Mouse (Mus musculus) mesoderm, embryonic 11.5 days (tissue): ENCODE measurements around the gene Snf8.
A peak's percentile ranks its signal among the peaks of the same experiment; 100 is the strongest.

ENCODE experiments used
- DNase-seq: peaks from one replicate; pipeline ENCODE4 v3.0.0-alpha.2; 2012; ENCODE audit warnings: low read depth, low spot score

The Snf8 gene

DNA sequence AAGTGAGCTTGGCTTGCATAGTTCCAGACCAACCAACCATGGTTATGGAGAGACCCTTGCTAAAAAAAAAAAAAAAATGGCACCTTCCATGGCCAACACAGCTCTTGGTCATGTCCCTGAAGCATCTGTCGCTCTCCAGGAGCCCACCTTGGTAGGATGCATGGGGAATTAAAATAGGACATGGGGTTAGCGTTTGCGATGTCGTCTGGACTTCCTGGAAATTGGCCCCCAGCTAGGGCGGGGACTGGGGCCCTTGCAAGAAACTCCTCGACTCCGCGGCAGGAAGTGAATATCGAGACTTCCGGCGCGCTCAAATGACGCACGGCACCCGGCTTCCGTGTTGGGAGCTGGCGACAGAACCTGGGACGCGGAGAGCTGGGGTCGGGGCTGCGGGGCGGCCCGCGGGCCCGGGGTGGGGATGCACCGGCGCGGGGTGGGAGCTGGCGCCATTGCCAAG lies at the start of gene Snf8:
Gene Snf8, plus strand, starts transcription at position 290 of the 457 bp plus-strand sequence.
- DNase-seq: peak; percentile 91

DNA sequence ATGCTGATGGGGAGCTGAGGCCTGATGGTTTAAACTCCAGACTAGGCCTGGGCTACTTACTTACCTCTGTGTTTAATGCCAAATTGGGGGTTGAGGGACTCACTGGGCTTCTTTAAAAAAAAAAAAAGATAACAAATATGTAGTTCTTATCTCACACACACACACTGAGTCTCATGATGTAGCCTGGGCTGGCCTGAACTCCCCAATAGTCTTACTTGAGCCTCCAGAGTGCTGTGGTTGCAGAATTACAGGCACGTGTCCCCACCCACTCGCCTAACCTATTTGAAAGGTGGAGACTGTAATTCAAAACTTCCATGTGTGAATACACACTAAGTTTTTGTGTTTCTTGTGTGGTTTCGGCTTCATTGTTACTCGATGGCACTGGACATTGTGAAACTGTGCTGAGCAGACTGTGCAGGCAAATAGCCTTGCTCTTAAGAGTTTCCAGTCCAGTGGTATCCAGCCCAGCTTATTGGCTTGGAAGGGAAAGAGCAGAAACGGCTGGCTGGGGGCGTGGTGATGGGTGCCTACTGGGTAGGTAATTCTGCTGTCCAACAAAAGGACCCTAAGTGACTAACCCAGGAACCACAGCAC lies 46.7 kb upstream of the Snf8 start:
- no peak for DNase-seq

DNA sequence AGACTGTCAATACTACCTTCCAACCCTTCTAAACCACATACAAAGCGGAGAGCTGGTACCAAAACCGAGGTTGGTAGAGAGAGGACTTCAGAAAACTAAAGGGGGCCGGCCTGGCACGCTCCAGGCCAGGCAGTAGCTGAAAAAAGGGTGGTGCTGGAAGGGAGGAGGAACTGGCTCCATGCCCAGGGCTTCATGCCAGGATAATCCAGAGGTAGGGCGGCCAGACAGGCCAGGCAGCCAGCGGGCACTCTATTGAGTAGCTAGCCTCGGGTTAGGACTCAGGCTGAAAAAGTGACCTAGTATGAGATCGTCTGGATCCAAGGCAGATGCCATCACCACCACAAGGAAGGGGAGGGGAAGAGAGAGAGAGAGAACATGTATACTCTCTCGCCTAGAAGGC lies 46.2 kb upstream of the Snf8 start:
- no peak for DNase-seq

DNA sequence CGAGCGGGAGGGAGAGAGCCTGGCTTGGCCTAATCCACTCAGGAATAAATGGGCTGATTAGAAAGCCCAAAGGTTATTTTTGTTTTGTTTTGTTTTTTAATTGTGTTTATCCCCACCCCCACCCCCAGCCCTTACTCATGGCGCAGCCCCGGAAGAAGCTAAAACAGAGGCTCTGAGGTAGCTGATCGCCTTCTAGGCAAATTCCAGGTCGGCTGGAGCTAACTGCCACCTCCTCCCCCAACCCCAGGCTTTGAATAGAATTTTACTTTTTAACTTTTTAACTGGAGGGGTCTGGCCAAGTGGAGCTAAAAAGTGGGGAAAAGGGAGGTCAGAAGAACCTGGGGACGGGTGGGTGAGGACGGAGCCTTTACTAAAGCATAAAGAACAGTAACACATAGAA lies 44.8 kb upstream of the Snf8 start:
- DNase-seq: no peak

DNA sequence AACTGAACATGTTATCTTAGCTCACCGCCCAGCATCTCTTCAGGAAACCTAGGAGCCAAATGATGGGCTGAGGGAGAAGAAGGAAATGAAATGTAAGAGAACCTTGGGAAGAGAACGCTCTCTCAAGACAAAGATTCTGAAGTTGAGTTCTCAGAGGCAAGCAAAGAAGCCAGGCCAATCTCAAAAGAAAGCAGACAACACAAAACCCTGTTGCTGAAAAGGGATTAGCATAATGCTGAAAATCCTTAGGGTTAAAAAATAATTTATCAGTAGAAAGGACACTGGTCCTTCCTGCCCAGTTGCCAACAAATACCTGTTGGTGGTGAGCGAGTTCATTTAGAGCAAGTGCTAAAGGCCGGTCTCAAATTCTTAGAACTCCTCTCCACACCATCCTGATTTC lies 44.3 kb upstream of the Snf8 start:
- DNase-seq: no peak

DNA sequence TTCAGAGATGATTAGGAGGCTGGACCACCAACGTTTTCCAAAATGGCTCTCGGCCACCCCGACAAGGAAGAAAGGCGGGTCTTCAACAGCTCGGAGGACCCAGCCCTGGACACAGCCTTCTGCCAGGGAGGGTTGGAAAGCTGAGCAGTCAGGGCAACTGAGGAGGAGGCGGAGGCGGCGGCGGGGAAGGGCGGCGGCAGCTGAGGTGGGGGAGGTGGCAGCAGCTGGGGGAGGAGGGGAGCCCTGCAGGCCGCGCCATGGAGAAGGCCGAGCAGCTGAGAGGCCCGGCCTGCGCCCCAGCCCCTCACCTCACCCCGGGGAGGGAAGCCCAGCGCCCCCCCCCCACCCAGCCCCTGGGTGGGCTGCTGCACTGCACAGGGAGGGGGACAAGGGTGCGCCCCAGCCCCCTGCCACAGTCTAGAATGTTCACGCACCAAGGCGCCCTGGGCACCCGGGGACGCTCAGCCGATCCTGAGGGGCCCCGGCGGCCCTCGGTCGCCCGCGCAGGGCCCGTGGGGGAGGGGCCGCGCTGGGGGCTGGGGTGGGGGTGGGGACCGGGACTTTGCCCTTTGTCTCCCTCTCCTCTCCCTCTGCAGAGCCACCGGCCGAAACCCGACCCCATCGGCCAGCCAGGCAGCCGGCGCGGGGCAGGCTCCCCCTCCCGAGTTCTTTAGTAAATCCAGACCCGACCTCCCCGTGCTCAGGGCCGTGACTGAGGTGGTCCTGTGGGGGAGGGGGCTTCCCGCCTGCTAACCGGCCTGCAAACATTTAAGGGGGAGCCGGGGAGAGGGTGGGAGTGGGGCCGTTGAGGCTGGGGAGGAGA lies 43.6 kb upstream of the Snf8 start:
- DNase-seq: peak; percentile 90

DNA sequence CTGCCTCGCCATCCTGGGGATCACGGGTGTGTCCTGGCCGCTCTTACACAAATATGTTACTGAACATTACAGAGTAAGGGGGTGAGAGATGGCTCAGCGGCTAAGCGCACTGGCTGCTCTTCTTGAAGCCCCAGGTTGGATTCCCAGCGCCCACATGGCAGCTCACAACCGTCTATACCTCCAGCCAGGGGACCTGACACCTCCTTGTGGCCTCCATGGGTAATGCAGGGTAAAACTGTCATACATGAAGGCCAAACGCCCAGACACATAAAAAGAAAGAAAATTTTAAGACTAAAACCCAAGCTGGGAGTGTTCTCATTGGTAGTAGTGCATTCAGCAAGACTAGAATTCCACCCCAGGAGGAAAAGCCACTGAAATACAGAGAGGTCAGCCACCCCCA lies 40.5 kb upstream of the Snf8 start:
- DNase-seq: no peak

DNA sequence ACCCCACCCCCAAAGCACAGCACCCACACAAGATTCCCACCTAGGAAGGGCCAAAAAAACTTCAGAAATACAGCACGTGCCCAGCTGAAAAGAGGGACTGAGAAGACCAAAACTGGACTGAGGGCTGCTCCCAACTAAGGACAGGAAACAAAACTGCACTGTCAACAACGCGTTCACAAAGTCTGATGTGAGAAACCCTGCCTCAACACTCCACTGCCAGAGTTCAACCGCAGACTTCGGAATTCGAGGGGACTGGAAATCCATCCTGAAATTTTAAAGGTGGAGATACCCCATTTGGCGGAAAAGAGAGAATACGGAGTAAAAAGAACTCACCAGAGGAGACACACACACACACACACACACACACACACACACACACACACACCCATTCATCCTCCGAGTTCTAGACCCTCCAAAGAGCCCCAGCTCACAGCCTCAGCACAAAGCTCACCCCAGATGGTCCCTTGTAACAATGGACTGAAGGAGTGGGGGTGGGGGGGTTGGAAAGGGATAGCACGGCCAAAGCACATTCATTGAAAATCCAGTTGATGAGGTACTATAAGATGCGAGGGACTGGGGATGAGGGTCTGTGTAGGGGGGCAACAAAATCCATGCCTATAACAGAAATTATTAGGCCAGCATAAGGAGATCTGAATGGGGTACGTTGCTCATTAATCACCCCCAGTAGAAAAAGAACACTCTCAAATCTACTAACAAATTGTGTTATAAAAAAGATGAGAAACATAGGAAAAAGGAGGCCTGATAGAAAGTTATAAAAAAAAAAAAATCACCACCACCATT lies 31.4 kb upstream of the Snf8 start:
- no peak for DNase-seq

DNA sequence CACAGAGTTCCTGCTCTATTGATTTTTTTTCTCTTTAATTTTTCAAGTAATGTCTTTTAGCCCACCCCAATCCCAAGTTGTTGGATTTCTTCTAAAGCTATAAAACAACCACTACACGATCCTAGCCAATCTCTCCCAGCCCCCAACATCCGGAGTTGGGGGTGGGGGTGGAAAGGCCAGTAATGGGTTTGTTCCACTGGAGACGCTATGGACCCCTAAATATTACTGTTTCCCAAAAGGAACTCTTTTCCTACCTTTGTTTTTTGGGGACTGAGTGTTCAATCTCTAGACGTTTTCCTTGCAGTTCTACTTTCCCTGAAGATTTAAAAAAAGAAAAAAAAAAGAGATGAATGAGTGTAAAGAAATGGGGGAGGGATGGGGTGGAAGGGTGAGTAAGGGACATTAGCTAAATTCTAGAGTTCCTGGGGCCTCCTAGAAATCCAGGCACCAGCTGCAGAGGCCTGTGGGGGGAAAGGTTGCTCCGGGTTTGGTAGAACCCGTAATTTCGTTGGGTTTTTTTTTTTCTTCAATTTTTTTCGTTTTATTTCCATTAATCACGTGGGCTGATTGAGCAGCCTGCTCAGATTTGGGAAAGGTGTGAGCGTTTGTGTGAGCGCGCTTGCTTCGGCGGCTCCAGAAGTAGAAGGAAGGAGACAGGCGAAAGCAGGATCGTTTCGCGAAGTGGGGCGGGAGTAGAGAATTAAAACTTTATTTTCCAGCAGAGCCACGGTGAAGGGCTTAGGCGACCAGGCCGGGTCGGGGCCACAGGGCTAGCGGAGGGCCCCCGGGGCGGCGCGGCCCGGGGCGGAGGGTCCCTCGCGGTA lies 30.5 kb upstream of the Snf8 start:
- no peak for DNase-seq

DNA sequence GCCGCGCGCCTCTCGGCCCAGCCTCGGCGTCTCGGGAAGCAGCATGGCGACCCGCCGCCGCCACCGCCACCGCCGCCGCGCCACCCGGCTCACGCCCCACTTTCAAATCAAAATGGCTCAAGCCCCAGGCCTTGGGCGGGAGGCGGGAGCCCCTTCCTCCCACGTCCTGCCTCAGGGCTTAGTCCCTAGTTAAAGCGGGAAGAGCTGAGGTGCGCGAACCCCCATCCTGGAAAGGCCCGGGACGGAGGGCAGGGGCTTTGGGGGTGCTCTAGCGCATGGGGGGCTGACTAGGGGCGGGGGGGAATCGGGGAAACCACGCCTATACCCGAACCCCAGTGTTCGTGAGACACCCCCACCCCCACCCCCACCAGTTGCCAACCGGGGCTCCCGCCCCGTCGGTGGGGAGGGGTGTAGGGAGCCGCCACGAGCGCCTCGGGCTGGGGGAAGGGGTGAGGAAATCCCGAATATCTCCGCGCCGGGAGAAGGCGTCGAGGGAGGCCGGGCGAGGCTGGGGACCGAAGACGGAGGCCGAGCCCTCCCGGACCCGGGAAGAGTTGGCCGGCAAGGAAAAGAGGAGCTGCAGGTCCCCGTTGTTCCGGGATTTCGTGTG lies 29.8 kb upstream of the Snf8 start:
- DNase-seq: peak; percentile 37

DNA sequence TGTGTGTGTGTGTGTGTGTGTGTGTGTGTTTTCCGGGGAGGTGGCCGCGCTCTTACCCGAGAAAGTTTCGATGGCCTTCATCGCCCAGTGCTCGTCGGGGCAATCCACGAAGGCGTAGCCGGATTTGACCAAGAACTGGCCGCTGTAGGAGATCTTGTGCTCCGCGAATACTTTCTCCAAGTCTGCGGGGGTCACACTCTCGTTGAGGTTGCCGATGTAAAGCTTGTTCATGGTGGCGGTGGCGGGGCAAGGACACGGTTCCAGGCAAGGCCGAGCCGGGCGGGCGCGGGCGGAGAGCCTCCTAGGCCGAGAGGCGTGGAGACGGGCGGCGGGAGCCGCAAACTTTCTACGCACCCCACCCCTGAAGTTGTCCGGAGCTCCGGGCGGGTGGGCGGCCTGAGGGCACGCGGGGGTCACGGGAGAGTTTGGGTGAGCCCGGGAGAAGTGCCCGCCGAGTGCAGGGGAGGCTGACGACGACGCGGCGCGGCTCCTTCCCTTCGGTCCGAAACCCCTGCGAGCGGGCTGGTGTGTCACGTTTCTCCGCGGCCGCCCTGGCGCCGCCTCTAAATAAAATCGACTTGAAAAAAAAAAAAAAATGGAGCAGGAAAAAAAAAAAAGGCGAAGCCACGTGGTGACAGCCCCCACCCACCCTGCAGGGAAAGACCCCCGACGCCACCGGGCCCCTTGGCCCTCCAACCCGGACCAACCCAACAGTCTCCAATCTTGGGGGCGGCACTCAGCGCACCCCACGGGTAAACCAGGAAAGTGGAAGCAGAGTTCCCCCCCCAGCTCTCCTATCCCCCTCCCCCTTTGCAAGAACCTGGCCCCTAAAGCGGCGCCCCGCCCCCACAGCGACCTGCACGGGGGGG lies 29.0 kb upstream of the Snf8 start, which contains the start of gene Igf2bp1:
Gene Igf2bp1, minus strand, starts transcription at position 538 of the 869 bp plus-strand sequence.
- DNase-seq: peak; percentile 86

DNA sequence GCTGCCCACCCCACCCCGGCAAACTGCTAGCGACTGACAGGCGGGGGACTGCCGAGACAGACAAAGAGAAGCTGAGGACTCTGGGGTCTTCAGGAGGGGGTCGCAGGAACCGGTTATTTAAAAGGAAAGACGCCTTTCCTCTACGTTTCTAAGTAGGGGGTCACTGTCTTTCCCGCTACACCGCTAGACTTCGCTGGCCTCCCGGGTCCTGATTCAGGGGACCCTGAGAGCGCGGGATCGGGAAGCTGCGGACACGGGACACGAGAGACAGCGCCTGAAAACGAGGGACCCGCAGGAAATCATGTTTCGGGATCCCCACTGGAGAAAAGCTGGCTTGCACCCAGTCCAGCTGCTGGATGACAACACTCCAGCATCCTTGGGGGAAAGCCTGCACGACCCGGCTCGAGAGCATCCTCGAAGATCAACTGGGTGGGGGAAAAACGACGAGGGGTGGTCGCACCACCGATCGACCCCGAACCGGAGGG lies 28.3 kb upstream of the Snf8 start:
- peak; percentile 66 for DNase-seq

DNA sequence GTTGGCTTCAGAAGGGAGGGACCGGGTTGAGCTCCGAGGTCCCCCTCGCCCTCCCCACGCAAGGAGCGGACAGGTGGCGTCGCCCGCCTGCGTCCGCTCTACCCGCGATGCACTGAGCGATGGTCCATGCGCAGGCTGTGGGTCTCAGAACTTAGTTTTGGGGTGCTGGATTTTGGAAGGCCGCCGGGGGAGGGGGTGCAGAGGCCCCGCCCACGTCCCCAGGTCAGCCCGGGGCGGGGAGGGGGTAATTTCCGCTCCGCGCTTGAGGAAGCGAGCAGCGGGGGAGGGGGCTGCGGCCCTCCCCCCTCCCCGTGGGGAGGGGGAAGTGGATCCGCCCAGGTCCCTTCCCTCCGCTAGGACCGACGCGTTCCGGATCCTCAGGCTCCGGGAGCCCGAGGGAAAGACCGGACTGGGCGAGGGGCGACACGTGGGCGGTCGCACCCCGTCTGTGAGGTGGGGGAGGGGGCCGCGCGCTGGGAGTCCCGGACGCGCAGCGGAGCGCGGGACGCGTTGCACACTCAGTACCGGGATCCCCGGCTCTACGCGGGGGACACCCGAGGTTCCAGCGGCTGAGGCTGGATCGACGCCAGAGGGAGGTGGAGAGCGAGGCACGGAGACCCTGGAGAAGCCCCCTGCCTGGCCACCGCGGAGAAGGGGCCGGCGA lies 27.7 kb upstream of the Snf8 start:
- peak; percentile 97 for DNase-seq

DNA sequence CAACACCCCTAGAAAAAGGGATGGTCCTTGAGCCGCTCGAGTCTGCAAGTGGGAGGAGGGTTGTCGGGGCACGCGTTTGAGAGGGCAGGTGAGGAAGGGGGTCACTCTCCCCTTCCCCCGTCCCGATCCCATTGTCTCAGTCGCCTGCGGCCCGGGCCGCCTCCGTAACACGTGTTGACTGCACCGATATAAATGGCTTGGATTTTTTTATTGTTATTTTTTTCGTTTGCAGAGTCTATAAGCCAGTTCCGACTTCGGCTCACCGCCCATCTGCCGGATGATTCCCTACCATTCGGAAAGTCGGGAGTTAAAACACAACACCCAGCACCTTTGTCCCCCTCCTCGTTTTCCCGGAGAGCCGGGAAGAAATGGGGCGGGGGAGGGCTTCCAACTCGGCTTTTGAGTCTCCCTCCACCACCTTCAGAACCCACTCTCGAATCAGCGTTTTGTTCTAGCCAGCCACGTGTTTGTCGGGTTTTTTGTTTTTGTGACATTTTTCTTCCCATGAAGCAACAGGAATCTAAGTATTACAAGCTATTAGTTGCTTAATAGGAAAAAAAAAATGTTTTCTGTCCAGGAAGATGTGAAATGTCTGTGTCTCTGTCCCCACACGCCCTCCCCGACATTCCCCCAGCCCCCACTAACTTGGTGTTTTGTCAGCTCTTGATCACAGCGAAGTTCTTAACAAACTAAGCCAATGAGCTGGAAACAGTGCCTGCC lies 27.0 kb upstream of the Snf8 start:
- DNase-seq: peak; percentile 61

DNA sequence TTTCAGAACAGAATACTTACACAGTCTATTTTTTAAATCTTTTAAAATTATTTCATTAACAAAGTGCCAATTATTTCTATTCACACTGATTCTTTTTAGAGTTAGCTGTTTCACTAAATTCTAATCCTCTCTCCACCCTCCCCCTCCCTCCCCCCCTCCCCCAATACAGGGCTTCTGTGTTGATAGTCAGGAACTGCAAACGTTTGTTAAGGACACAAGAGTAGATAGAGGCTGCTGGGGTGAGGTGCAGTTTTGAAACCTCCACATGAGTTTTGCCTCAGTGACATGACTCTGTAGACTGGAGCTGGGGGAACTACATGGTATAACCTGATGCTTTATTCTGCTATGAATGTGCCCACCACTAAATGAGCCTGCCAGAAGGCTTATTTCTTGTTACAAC lies 25.9 kb upstream of the Snf8 start:
- DNase-seq: no peak

DNA sequence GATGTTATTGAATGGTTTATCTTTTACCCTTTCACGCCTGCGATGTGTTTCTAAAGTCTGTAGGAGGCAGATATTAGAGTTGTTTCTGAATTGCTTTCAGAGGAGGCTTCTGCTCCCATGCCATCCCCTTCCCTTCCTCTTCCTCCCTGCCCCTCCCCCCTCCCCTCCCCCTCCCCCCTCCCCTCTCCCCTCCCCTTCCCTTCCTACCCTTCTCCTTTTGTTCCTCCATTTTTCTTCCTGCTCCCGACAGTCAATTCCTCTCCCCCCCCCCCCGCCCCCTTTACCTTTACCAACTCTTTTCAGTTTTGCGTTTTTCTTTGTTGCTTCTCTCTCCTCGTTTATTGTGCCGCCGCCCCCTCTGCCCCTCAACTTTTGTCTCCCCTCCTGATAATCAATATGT lies 22.7 kb upstream of the Snf8 start:
- no peak for DNase-seq

DNA sequence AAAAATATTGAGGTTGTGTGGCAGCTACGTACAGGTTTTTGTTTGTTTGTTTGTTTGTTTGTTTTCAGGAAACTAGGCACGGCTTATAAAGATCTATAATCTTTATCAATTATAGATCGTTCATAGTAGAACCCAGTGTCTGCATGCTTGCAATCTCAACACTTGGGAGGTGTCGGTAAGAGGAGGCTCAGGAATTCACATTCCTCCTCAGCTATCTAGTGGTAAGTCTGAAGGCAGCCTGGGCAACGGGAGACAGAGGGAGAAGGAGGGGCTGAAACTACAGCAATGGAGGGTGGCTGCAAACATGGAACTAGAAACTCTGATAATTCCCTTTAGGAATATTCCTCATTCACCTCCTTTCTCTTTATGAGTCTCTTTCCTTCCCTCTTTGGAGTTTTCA lies 19.3 kb upstream of the Snf8 start:
- no peak for DNase-seq

DNA sequence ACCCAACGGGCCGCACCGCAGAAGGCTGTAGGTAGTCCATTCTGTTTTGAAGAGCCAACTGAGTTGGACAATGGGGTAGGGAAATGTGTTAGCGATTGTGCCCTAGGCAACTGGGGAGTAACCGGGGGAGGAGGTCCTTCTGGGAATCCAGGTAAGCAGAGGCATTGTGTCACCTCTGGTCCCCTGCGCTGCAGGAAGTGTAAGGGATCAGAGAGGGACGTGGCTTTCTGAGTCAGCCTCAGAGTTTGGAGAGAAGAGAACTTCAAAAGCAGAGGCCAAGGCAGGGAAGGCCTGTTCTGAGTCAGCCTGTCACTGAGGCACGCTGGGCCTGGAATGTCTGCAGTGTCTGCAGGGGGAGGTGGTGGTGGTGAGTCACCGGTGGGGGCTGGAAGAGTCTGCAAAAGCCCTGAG lies 16.7 kb upstream of the Snf8 start:
- no peak for DNase-seq

DNA sequence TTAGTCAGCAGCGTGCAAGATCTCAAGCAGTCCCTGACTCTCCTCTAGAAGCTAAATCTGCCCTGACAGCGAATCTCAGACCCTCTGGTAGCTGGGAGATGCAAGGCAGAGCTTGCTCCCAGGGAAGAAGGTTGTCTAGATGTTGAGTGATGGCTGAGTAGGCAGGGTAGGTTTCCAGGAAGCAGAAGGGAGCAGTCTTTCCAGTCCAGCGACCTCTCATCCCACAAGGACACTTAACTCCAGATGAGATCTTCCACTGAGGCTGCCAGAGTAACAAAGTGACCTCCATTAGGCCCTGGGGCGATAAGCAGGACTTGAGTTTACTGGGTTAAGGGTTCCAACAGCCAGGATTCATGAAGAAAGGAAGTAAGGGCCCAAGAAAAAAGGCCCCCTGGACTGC lies 14.1 kb upstream of the Snf8 start:
- no peak for DNase-seq
